Mouse (Mus musculus) intestine, embryonic 16.5 days (tissue): ENCODE data around the gene Glis1. TPM values are rescaled to one million over a fixed set of nuclear protein-coding genes. Genes with fewer than 3 reads are reported as not detected.

Source experiments
- ATAC-seq: fragments of 200-750 bp; cut with Nextera tagmentation; 2 replicates; pipeline ENCODE4 v1.8.0; 2017; ENCODE audit warnings: moderate TSS enrichment, moderate library complexity
- H3K27ac ChIP-seq: fragments of 300-500 bp; sonication (generic); 2 replicates; pipeline ENCODE4 v1.5.1; 2014; ENCODE audit warnings: mild to moderate bottlenecking, low read length
- H3K27me3 ChIP-seq: fragments of 300-500 bp; sonication (generic); replicated peaks from 2 replicates; pipeline ENCODE4 v1.6.1; 2014; ENCODE audit warnings: low read length, control low read depth, mixed read lengths; ENCODE audit not compliant: control insufficient read depth, insufficient read depth
- H3K36me3 ChIP-seq: fragments of 300-500 bp; sonication (generic); 2 replicates; pipeline ENCODE4 v1.6.1; 2014; ENCODE audit warnings: low read length, control low read depth; ENCODE audit not compliant: control insufficient read depth, insufficient read depth
- H3K4me1 ChIP-seq: fragments of 300-500 bp; sonication (generic); 2 replicates; pipeline ENCODE4 v1.6.1; 2014; ENCODE audit warnings: low read length, control low read depth, mixed read lengths; ENCODE audit not compliant: control insufficient read depth, insufficient read depth
- H3K4me2 ChIP-seq: fragments of 300-500 bp; sonication (generic); 2 replicates; pipeline ENCODE4 v1.6.1; 2014; ENCODE audit warnings: low read depth, low read length, control low read depth
- H3K4me3 ChIP-seq: fragments of 300-500 bp; sonication (generic); 2 replicates; pipeline ENCODE4 v1.5.1; 2014; ENCODE audit warnings: mild to moderate bottlenecking, low read length
- H3K9ac ChIP-seq: fragments of 300-500 bp; sonication (generic); 2 replicates; pipeline ENCODE4 v1.6.1; 2014; ENCODE audit warnings: low read depth, low read length
- H3K9me3 ChIP-seq: fragments of 300-500 bp; sonication (generic); 2 replicates; pipeline ENCODE4 v1.6.1; 2016; ENCODE audit warnings: low read length, control low read depth; ENCODE audit not compliant: control insufficient read depth
- WGBS: fragments of 180-500 bp; shearing (Covaris S2); extraction: QIAGEN DNeasy Blood & Tissue Kit; methylation state at CpG from one replicate; pipeline ENCODE4 v1.1.7; 2014; 5-methylcytosine and 5-hydroxymethylcytosine counted together
- microRNA-seq: library from miRNA; unstranded; fragments of <30 nt; microRNA quantifications from one replicate; pipeline ENCODE4, GENCODE M21; 2016
- polyA plus RNA-seq: library from polyadenylated mRNA; unstranded; fragments of >200 nt; fragmentation: Nextera tagmentation; extraction: Ambion mirVana; gene quantifications from 2 replicates; pipeline ENCODE4 v1.2.1, GENCODE M21; 2015

Glis1 gene
- polyA plus RNA-seq, 1 experiment from 2014 or later, result 0.32 TPM

- no peak within 1 kb of the TSS for H3K27ac ChIP-seq
- no peaks in the 10 kb centered on the region for H3K9me3 ChIP-seq
- H3K4me1 ChIP-seq, result 0 out of 2 replicates have a peak, but pooled peaks cover 3% of the 10 kb centered on the region
- no peak for ATAC-seq
- no peak within 1 kb of the TSS for H3K4me2 ChIP-seq
- 90% methylated on average over 14 of the region's 14 CpGs for WGBS
- no peaks in the 10 kb centered on the region for H3K36me3 ChIP-seq
- no peaks in the 10 kb centered on the region for H3K27me3 ChIP-seq
- H3K9ac ChIP-seq, result no peak within 1 kb of the TSS
- no peak within 1 kb of the TSS for H3K4me3 ChIP-seq
Measured at GRCm38 (mm10) chr4:107684130-107684529, 249.7 kb downstream of the Glis1 start, which contains the start of gene Dmrtb1. Gene Dmrtb1, minus strand, starts transcription at chr4:107684230.

Small RNA genes within 50 kb of the gene (microRNA-seq; reads per million reads assigned to microRNA genes)
- gene Gm24804, result not detected

Other genes starting within 250 kb of the Glis1 start
- not detected in 2 replicates for gene Ldlrad1, start 225.4 kb upstream of the Glis1 start, polyA plus RNA-seq
- gene Lrrc42, start 181.1 kb upstream of the Glis1 start, polyA plus RNA-seq, result 48.3 and 49.6 TPM in 2 replicates
- 22.6 and 26.7 TPM in 2 replicates for gene Hspb11, start 181.0 kb upstream of the Glis1 start, polyA plus RNA-seq
- 3.3 and 5.2 TPM in 2 replicates for gene Dio1, start 127.4 kb upstream of the Glis1 start, polyA plus RNA-seq
- 84.5 and 88.5 TPM in 2 replicates for gene Yipf1, start 120.2 kb upstream of the Glis1 start, polyA plus RNA-seq
- 24.8 and 26.4 TPM in 2 replicates for gene Ndc1, start 66.8 kb upstream of the Glis1 start, polyA plus RNA-seq
- not detected in 2 replicates for gene Dmrtb1, start 249.6 kb downstream of the Glis1 start, polyA plus RNA-seq